Mouse (Mus musculus) neutrophil, adult 5-6 weeks (primary cell): Measurements from ENCODE around the gene Gm16253. TPM values are rescaled to one million over a fixed set of nuclear protein-coding genes. Genes with fewer than 3 reads are reported as not detected.
"Not testable (repeated sequence)": the region's sequence is repeated elsewhere in the genome, so short reads cannot be mapped to it uniquely, and the experiment has no call there.

Experiments used
- ATAC-seq: fragments of 151-379, 151-347 bp; 2 replicates; pipeline ENCODE4 v1.8.0; 2017; ENCODE audit warnings: mild to moderate bottlenecking, moderate TSS enrichment; ENCODE audit not compliant: insufficient number of reproducible peaks, poor library complexity, low FRiP score, severe bottlenecking; ENCODE audit errors: extremely low read depth
- total RNA-seq: library from RNA; stranded (forward); fragments of 200-1000 nt; gene quantifications from 2 replicates; pipeline ENCODE4 v1.2.3, GENCODE M21; 2017

Gm16253 gene
- total RNA-seq, 1 experiment from 2014 or later, result not detected

- ATAC-seq, result peak; percentile 93
Measured at GRCm38 (mm10) chr3:96593790-96594560, 17.2 kb downstream of the Gm16253 start, which contains the start of gene Polr3gl. TSS of gene Polr3gl (minus strand) at chr3:96594181.

- ATAC-seq, result no peak
Measured at GRCm38 (mm10) chr3:96594851-96595250, 18.1 kb downstream of the Gm16253 start.

GRCm38 (mm10) chr3:96595661-96596060, 18.9 kb downstream of the Gm16253 start:
- ATAC-seq, result no peak

- ATAC-seq, result no peak
Measured at GRCm38 (mm10) chr3:96596228-96596707, 19.5 kb downstream of the Gm16253 start, which contains the start of gene Ankrd34a. TSS of gene Ankrd34a (plus strand) at chr3:96596636.

GRCm38 (mm10) chr3:96596855-96597254, 20.1 kb downstream of the Gm16253 start:
- no peak for ATAC-seq

- ATAC-seq, result no peak
Measured at GRCm38 (mm10) chr3:96597435-96597891, 20.7 kb downstream of the Gm16253 start.

GRCm38 (mm10) chr3:96598156-96599068, 21.6 kb downstream of the Gm16253 start:
- ATAC-seq, result no peak

- ATAC-seq, result no peak
Measured at GRCm38 (mm10) chr3:96599069-96599393, 22.2 kb downstream of the Gm16253 start.

GRCm38 (mm10) chr3:96599411-96599810, 22.6 kb downstream of the Gm16253 start:
- no peak for ATAC-seq

- peak; percentile 88 for ATAC-seq
Measured at GRCm38 (mm10) chr3:96600639-96601250, 24.0 kb downstream of the Gm16253 start, which contains the start of gene Lix1l. TSS of gene Lix1l (plus strand) at chr3:96601149.

GRCm38 (mm10) chr3:96601251-96601787, 24.5 kb downstream of the Gm16253 start:
- ATAC-seq, result no peak

GRCm38 (mm10) chr3:96601941-96602703, 25.3 kb downstream of the Gm16253 start:
- no peak for ATAC-seq

GRCm38 (mm10) chr3:96602704-96603084, 25.9 kb downstream of the Gm16253 start:
- no peak for ATAC-seq

- no peak for ATAC-seq
Measured at GRCm38 (mm10) chr3:96603311-96603710, 26.5 kb downstream of the Gm16253 start.

- ATAC-seq, result not testable (repeated sequence)
Measured at GRCm38 (mm10) chr3:96606007-96606406, 29.2 kb downstream of the Gm16253 start.

- ATAC-seq, result no peak
Measured at GRCm38 (mm10) chr3:96606618-96607017, 29.8 kb downstream of the Gm16253 start.

GRCm38 (mm10) chr3:96617941-96618340, 41.2 kb downstream of the Gm16253 start:
- no peak for ATAC-seq

- ATAC-seq, result no peak
Measured at GRCm38 (mm10) chr3:96623201-96623600, 46.4 kb downstream of the Gm16253 start.
